Mouse (Mus musculus) lung, postnatal 10 days (tissue): ENCODE results near the gene Ybx2.
"Not testable (repeated sequence)": the region's sequence is repeated elsewhere in the genome, so short reads cannot be mapped to it uniquely, and the experiment has no call there.

Experiments
- DNase-seq: peaks from one replicate; pipeline ENCODE4 v3.0.0; 2021

The Ybx2 gene

GRCm38 (mm10) chr11:69915667-69916627 lies 19.6 kb upstream of the Ybx2 start:
- no peak for DNase-seq

GRCm38 (mm10) chr11:69916652-69917378 lies 18.8 kb upstream of the Ybx2 start:
- DNase-seq: not testable (repeated sequence)

- no peak for DNase-seq
Measured at GRCm38 (mm10) chr11:69917379-69917948, 18.1 kb upstream of the Ybx2 start.

- no peak for DNase-seq
Measured at GRCm38 (mm10) chr11:69918118-69918517, 17.5 kb upstream of the Ybx2 start.

- no peak for DNase-seq
Measured at GRCm38 (mm10) chr11:69919053-69919452, 16.5 kb upstream of the Ybx2 start.

- DNase-seq: peak; percentile 92
Measured at GRCm38 (mm10) chr11:69919661-69920265, 15.8 kb upstream of the Ybx2 start.

- no peak for DNase-seq
Measured at GRCm38 (mm10) chr11:69920266-69921031, 15.1 kb upstream of the Ybx2 start.

- peak; percentile 100 for DNase-seq
Measured at GRCm38 (mm10) chr11:69921114-69922011, 14.2 kb upstream of the Ybx2 start, which contains the start of gene Eif5a. Eif5a (minus strand) TSS chr11:69921958.

GRCm38 (mm10) chr11:69922012-69922756 lies 13.4 kb upstream of the Ybx2 start:
- no peak for DNase-seq

GRCm38 (mm10) chr11:69922796-69923195 lies 12.8 kb upstream of the Ybx2 start:
- no peak for DNase-seq

- no peak for DNase-seq
Measured at GRCm38 (mm10) chr11:69927501-69927900, 8.1 kb upstream of the Ybx2 start.

GRCm38 (mm10) chr11:69929712-69930111 lies 5.9 kb upstream of the Ybx2 start:
- no peak for DNase-seq

- not testable (repeated sequence) for DNase-seq
Measured at GRCm38 (mm10) chr11:69930176-69930575, 5.4 kb upstream of the Ybx2 start.

- no peak for DNase-seq
Measured at GRCm38 (mm10) chr11:69930967-69931537, 4.5 kb upstream of the Ybx2 start.

GRCm38 (mm10) chr11:69931769-69932168 lies 3.8 kb upstream of the Ybx2 start:
- DNase-seq: no peak

- DNase-seq: no peak
Measured at GRCm38 (mm10) chr11:69932254-69932653, 3.3 kb upstream of the Ybx2 start.

GRCm38 (mm10) chr11:69933066-69933465 lies 2.5 kb upstream of the Ybx2 start:
- DNase-seq: no peak

GRCm38 (mm10) chr11:69934169-69934568 lies 1.4 kb upstream of the Ybx2 start:
- peak; percentile 96 for DNase-seq

GRCm38 (mm10) chr11:69934681-69935080 lies 915 bp upstream of the Ybx2 start:
- no peak for DNase-seq

GRCm38 (mm10) chr11:69936156-69936555 lies 560 bp downstream of the Ybx2 start:
- peak; percentile 54 for DNase-seq
